Mouse (Mus musculus) adrenal gland, postnatal 36 days (tissue): ENCODE measurements around the gene Fthl17c. TPM values are rescaled to one million over a fixed set of nuclear protein-coding genes. Genes with fewer than 3 reads are reported as not detected.
"Not testable (repeated sequence)": the region's sequence is repeated elsewhere in the genome, so short reads cannot be mapped to it uniquely, and the experiment has no call there.

ENCODE experiments used
- DNase-seq, 2 experiments: peaks; one replicate each; pipeline ENCODE4 v3.0.0; 2021; ENCODE audit warnings: mixed read lengths in 1 of 2
- long read RNA-seq, 2 experiments: library from polyadenylated mRNA; stranded (forward); transcript quantifications; one replicate each; pipeline ENCODE4 v2.0.0; 2021; ENCODE audit warnings: borderline sequencing depth in 2 of 2
- total RNA-seq, 2 experiments: library from RNA; stranded (reverse); gene quantifications; 2 replicates each; pipeline ENCODE4 v1.2.3; 2021

The Fthl17c gene
- not detected for total RNA-seq
- long read RNA-seq, experiment 1: 0 reads
- long read RNA-seq, experiment 2: 0 reads

GRCm38 (mm10) chrX:8976459-8976858, at the start of gene Fthl17c:
Gene Fthl17c (minus strand): TSS chrX:8976559.
- not testable (repeated sequence) for DNase-seq

GRCm38 (mm10) chrX:9019481-9019880, 43.1 kb upstream of the Fthl17c start:
- no peak for DNase-seq

DNA sequence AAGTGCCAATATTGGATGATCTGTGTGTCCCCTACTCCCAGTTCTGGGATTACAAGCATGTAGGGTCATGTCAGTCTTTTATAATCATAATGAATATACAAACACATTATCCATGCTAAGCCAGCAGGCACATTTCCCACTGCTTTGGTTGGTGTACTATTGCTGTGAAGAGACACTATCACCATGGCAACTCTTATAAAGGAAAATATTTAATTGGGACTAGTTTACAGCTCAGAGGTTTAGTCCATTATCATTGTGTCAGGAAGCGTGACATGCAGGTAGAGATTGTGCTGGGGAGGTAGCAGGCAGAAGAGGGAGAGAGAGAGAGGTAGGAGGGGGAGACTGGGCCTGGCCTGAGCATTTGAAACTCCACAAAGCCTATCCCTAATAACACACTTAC, 39.7 kb upstream of the Fthl17c start:
- DNase-seq: no peak

- not testable (repeated sequence) for DNase-seq
Observed at GRCm38 (mm10) chrX:8986655-8987054, 10.3 kb upstream of the Fthl17c start, which contains the start of gene Fthl17d. Gene Fthl17d (minus strand): TSS chrX:8986755.

DNA sequence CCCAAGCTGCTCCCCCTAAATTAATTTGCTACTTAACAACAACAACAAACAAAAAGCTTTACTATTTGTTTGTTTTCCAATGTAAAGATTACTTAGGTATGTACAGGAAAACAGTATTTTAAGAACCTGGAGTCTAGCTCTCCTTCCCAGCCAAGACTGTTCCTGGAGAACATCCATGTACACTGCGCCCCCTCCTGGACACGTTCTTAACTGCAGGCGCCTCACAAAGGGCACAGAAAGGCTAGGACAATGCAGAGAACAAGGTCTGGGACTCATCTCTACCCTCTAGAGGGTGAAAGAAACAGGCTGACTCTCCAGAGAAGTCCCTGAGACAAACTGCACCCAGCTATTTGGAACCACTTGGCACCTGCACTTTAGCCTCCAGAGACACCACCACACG, 11.7 kb downstream of the Fthl17c start:
- peak in 1 of 2 experiments; percentile 9 for DNase-seq

- not testable (repeated sequence) for DNase-seq
Observed at GRCm38 (mm10) chrX:8962875-8963274, 13.5 kb downstream of the Fthl17c start, which contains the start of gene Fthl17b. Gene Fthl17b (minus strand): TSS chrX:8962975.

DNA sequence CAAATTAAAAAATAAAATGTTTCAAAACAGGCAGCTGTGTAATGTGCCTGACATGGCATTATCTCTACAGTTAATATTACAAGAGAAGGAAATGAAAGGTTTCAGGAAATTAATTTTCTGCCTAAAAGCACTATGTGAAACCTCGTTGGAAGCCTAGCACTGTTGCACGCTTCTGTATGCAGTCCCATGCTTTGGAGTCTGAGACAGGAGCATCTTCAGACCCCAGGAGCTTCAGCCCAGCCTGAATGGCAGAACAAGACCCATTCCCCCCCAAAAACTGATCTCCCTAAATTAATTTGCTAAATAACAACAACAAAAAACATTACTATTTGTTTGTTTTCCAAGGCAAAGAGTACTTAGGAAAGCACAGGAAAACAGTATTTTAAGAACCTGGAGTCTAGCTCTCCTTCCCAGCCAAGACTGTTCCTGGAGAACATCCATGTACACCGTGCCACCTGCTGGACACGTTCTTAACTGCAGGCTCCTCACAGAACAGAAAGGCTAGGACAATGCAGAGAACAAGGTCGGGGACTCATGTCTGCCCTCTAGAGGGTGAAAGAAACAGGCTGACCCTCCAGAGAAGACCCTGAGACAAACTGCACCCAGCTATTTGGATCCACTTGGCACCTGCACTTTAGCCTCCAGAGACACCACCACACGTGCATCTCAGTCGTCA, 28.1 kb downstream of the Fthl17c start:
- DNase-seq: peak; percentile 79 to 84

DNA sequence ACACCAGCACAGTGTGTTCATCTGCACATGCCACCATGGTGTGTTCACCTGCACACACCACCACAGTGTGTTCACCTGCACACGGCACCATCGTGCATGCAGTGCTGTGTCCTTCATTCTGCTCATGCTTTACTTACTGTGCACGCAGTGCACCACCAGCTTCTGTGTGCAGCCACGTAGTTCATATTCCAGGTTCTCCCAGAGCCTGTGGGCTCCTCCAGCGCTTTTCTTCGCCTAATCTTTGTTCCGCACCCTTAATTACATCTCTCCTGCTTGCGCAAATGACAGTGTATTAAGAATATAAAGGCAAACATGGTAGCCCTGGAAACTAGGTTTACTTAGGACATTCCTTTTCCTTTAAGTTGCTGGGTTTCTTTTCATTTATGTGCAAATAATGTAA, 32.3 kb downstream of the Fthl17c start:
- no peak for DNase-seq

DNA sequence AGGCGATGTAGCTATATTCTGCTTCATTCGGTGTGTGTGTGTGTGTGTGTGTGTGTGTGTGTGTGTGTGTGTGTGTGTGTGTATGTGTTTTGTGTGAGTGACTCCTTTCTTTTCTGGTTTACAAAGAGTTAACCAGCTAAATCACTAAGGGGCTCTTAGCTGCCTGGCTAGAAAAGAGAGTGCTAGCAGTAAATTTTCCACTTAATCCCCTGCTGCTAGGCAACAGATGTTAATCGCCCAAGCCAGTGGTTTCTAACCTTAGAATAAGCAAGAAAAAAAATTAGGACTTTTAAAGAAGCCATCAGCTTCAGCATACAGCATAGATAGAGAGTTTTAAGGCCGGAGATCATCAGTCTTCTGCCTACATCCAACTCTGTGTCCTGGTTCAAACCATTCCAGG, 49.1 kb downstream of the Fthl17c start:
- no peak for DNase-seq

Other genes with a start within 250 kb of the Fthl17c start
- gene Ssx9, start 228.1 kb downstream of the Fthl17c start, total RNA-seq: not detected
- gene Ssxb5, start 172.9 kb downstream of the Fthl17c start, total RNA-seq: not detected
- not detected for gene Gm6592, start 132.6 kb downstream of the Fthl17c start, total RNA-seq
- gene Gm5751, start 102.3 kb downstream of the Fthl17c start, total RNA-seq: not detected
- gene B630019K06Rik, start 84.2 kb downstream of the Fthl17c start, total RNA-seq: 10 to 100 TPM in 1 of 2 experiments, 1 to 10 TPM in 1; 8.1 to 10.2 TPM
- gene Fthl17b, start 13.6 kb downstream of the Fthl17c start, total RNA-seq: not detected
- not detected for gene Fthl17d, start 10.2 kb upstream of the Fthl17c start, total RNA-seq
- not detected for gene Fthl17e, start 56.9 kb upstream of the Fthl17c start, total RNA-seq
- gene Fthl17f, start 86.5 kb upstream of the Fthl17c start, total RNA-seq: not detected
- gene 4930402K13Rik, start 128.0 kb upstream of the Fthl17c start, total RNA-seq: not detected
- 1 to 10 TPM; 1.9 to 5.4 TPM for gene Lancl3, start 223.3 kb upstream of the Fthl17c start, total RNA-seq